Mouse (Mus musculus): Measurements from ENCODE around the gene Gm11549. TPM values are rescaled to one million over a fixed set of nuclear protein-coding genes. Genes with fewer than 3 reads are reported as not detected.

Gm11549 gene
- polyA plus RNA-seq, 1 experiment from 2014 or later: not detected

GRCm38 (mm10) chr3:36530345-36530744 lies 8.7 kb upstream of the Gm11549 start:
- no peak for TF ChIP-seq EP300 (IDR thresholded peaks at IDR 0.05; ENCODE audit: low read depth)
- no peak for TF ChIP-seq CTCF (IDR thresholded peaks at IDR 0.05; ENCODE audit: low read depth)
- H3K4me2 ChIP-seq (ENCODE audit: low read depth, low read length): no peak overlapping the region
- 82% methylated on average over 6 of the region's 6 CpGs for WGBS (ENCODE audit: insufficient replicate concordance)
- no peak for ATAC-seq
- H3K27me3 ChIP-seq (ENCODE audit: insufficient read depth, low read length): no peaks in the 10 kb centered on the region
- no peak overlapping the region for H3K27ac ChIP-seq (ENCODE audit: low read depth)
- H3K9me3 ChIP-seq (ENCODE audit: low read length): no peaks in the 10 kb centered on the region
- H3K4me1 ChIP-seq (ENCODE audit: insufficient read depth): peaks cover 8% of the 10 kb centered on the region
- no peak for DNase-seq
- no peak overlapping the region for H3K9ac ChIP-seq (replicated peaks)
- H3K4me3 ChIP-seq (ENCODE audit: low read depth, low read length): no peak overlapping the region
- no peaks in the 10 kb centered on the region for H3K36me3 ChIP-seq (replicated peaks; ENCODE audit: insufficient read depth, low read length)

- peaks cover 23% of the 10 kb centered on the region for H3K27me3 ChIP-seq (ENCODE audit: insufficient read depth, low read length)
- DNase-seq (no peak), ATAC-seq (no peak)
- no peak overlapping the region for H3K9ac ChIP-seq (replicated peaks)
- no peak overlapping the region for H3K4me3 ChIP-seq (ENCODE audit: low read depth, low read length)
- no peak overlapping the region for H3K4me2 ChIP-seq (ENCODE audit: low read depth, low read length)
- TF ChIP-seq CTCF (IDR thresholded peaks at IDR 0.05; ENCODE audit: low read depth): no peak
- no peak for TF ChIP-seq EP300 (IDR thresholded peaks at IDR 0.05; ENCODE audit: low read depth)
- 66% methylated on average over 3 of the region's 3 CpGs for WGBS (ENCODE audit: insufficient replicate concordance)
- H3K4me1 ChIP-seq (ENCODE audit: insufficient read depth): no peaks in the 10 kb centered on the region
- no peaks in the 10 kb centered on the region for H3K36me3 ChIP-seq (replicated peaks; ENCODE audit: insufficient read depth, low read length)
- H3K9me3 ChIP-seq (ENCODE audit: low read length): no peaks in the 10 kb centered on the region
- H3K27ac ChIP-seq (ENCODE audit: low read depth): no peak overlapping the region
Observed at GRCm38 (mm10) chr3:36524466-36524865, 2.9 kb upstream of the Gm11549 start.

- 13% methylated on average over 4 of the region's 4 CpGs for WGBS (ENCODE audit: insufficient replicate concordance)
- Histone ChIP-seq H3K27ac (ENCODE audit: low read depth) (no peak overlapping the region), H3K27me3 (ENCODE audit: insufficient read depth, low read length) (peaks cover 23% of the 10 kb centered on the region), H3K4me2 (ENCODE audit: low read depth, low read length) (no peak overlapping the region), H3K4me1 (ENCODE audit: insufficient read depth) (no peaks in the 10 kb centered on the region), H3K9me3 (ENCODE audit: low read length) (no peaks in the 10 kb centered on the region), H3K36me3 (replicated peaks; ENCODE audit: insufficient read depth, low read length) (no peaks in the 10 kb centered on the region), H3K9ac (replicated peaks) (no peak overlapping the region), H3K4me3 (ENCODE audit: low read depth, low read length) (no peak overlapping the region)
- no peak for TF ChIP-seq EP300 (IDR thresholded peaks at IDR 0.05; ENCODE audit: low read depth)
- TF ChIP-seq CTCF (IDR thresholded peaks at IDR 0.05; ENCODE audit: low read depth): no peak
- ATAC-seq (no peak), DNase-seq (no peak)
Observed at GRCm38 (mm10) chr3:36522137-36522536, 524 bp upstream of the Gm11549 start.

GRCm38 (mm10) chr3:36516196-36516595 lies 5.4 kb downstream of the Gm11549 start:
- Histone ChIP-seq H3K4me2 (ENCODE audit: low read depth, low read length) (no peak overlapping the region), H3K27me3 (ENCODE audit: insufficient read depth, low read length) (peaks cover 12% of the 10 kb centered on the region), H3K4me1 (ENCODE audit: insufficient read depth) (no peaks in the 10 kb centered on the region), H3K36me3 (replicated peaks; ENCODE audit: insufficient read depth, low read length) (no peaks in the 10 kb centered on the region), H3K4me3 (ENCODE audit: low read depth, low read length) (no peak overlapping the region), H3K9ac (replicated peaks) (no peak overlapping the region), H3K27ac (ENCODE audit: low read depth) (no peak overlapping the region), H3K9me3 (ENCODE audit: low read length) (no peaks in the 10 kb centered on the region)
- no peak for ATAC-seq
- 82% methylated on average over 9 of the region's 9 CpGs for WGBS (ENCODE audit: insufficient replicate concordance)
- TF ChIP-seq CTCF (IDR thresholded peaks at IDR 0.05; ENCODE audit: low read depth) (no peak), EP300 (IDR thresholded peaks at IDR 0.05; ENCODE audit: low read depth) (no peak)
- DNase-seq: no peak

- H3K4me2 ChIP-seq (ENCODE audit: low read depth, low read length): no peak overlapping the region
- TF ChIP-seq EP300 (IDR thresholded peaks at IDR 0.05; ENCODE audit: low read depth) (no peak), CTCF (IDR thresholded peaks at IDR 0.05; ENCODE audit: low read depth) (no peak)
- no peak for ATAC-seq
- no peak for DNase-seq
- no peaks in the 10 kb centered on the region for H3K36me3 ChIP-seq (replicated peaks; ENCODE audit: insufficient read depth, low read length)
- no peaks in the 10 kb centered on the region for H3K27me3 ChIP-seq (ENCODE audit: insufficient read depth, low read length)
- WGBS (ENCODE audit: insufficient replicate concordance): 75% methylated on average over 6 of the region's 6 CpGs
- H3K4me3 ChIP-seq (ENCODE audit: low read depth, low read length): no peak overlapping the region
- H3K9ac ChIP-seq (replicated peaks): no peak overlapping the region
- H3K27ac ChIP-seq (ENCODE audit: low read depth): no peak overlapping the region
- no peaks in the 10 kb centered on the region for H3K4me1 ChIP-seq (ENCODE audit: insufficient read depth)
- no peaks in the 10 kb centered on the region for H3K9me3 ChIP-seq (ENCODE audit: low read length)
Observed at GRCm38 (mm10) chr3:36511491-36511890, 10.1 kb downstream of the Gm11549 start.

GRCm38 (mm10) chr3:36505809-36506735 lies 15.5 kb downstream of the Gm11549 start:
- ATAC-seq (no peak), DNase-seq (no peak)
- Histone ChIP-seq H3K9ac (replicated peaks) (no peak overlapping the region), H3K4me2 (ENCODE audit: low read depth, low read length) (no peak overlapping the region), H3K4me1 (ENCODE audit: insufficient read depth) (no peaks in the 10 kb centered on the region), H3K9me3 (ENCODE audit: low read length) (no peaks in the 10 kb centered on the region), H3K36me3 (replicated peaks; ENCODE audit: insufficient read depth, low read length) (no peaks in the 10 kb centered on the region), H3K4me3 (ENCODE audit: low read depth, low read length) (no peak overlapping the region), H3K27me3 (ENCODE audit: insufficient read depth, low read length) (no peaks in the 10 kb centered on the region), H3K27ac (ENCODE audit: low read depth) (no peak overlapping the region)
- 60% methylated on average over 10 of the region's 10 CpGs for WGBS (ENCODE audit: insufficient replicate concordance)
- TF ChIP-seq CTCF (IDR thresholded peaks at IDR 0.05; ENCODE audit: low read depth) (no peak), EP300 (IDR thresholded peaks at IDR 0.05; ENCODE audit: low read depth) (no peak)
